ENCODE assay signal across 18 mouse cellular contexts in the genomic region with DNA sequence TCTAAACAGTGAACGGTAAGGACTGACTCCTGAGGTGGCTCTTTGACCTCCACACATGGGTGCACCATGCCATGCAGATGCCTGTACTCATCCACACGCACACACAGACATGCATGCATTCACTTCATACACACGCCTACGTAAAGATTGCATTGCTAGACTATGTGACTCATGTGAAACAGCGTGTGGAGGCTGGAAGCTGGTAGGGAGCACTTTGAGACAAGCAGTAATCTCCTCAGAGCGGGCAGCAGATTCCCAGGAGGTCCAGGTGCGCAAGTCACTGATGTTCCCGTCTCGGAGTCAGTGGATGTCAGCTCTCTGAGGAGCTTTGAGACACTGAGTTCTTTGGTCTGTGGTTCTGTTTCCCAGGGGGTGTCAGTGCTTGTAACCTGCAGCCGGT. TPM values are rescaled to one million over a fixed set of nuclear protein-coding genes. Genes with fewer than 3 reads are reported as not detected.
DNase-seq lines count a peak whose midpoint lies in the region; ATAC-seq lines count a peak whose summit lies in the region.
"Had no signal": no experiment of that assay in that cellular context is flagged by ENCODE, and none has a peak within 500 bp of the region (broad histone marks: within the 10 kb centered on the region; RNA-seq: fewer than 3 reads in every experiment).

No protein-coding gene starts in this region.

- ATAC-seq in frontal cortex, adult (ENCODE audit: low TSS enrichment) = peak; percentile 94
- ATAC-seq in granulocyte monocyte progenitor cell, adult 5-6 weeks (replicated peaks; ENCODE audit: poor library complexity, severe bottlenecking) = no peak
- ATAC-seq: activated CD4-positive, CD25-positive, alpha-beta regulatory T cell, adult 4 months; forebrain, embryonic 14.5 days; forebrain, postnatal 0 days had no signal

- intact Hi-C loops in left cerebral cortex, postnatal 4 days (cut with DNase I) = no loop called here

- no peak for DNase-seq in frontal cortex, postnatal 25 days (ENCODE audit: low spot score in 2 of 2)
- peak; percentile 36 for DNase-seq in left cerebral cortex, adult 11 months (ENCODE audit: low spot score)
- no peak for DNase-seq in left cerebral cortex, postnatal 4 days
- DNase-seq in right cerebral cortex, adult 2 months (ENCODE audit: low spot score in 2 of 2) = peak; percentile 46 to 62
- DNase-seq in right cerebral cortex, postnatal 25 days = no peak
- DNase-seq: adrenal gland, adult 8-10 months; adrenal gland, postnatal 25 days; cerebellum, adult 18-20 months; cerebellum, adult 9-10 months; cerebellum, postnatal 14 days; forebrain, postnatal 0 days; gastrocnemius, adult 2 months; gastrocnemius, postnatal 14 days; heart, adult 2 months had no signal

RNA-seq across cellular contexts. Expression of a gene that starts 14.6 kb away (rescaled TPM):
- total RNA-seq in left cerebral cortex, postnatal 4 days (2021) = 10 to 100 TPM; 40.8 to 45.0 TPM
- 43.3 and 44.9 TPM in 2 replicates for total RNA-seq in granulocyte monocyte progenitor cell, adult 5-6 weeks (2014; fragmentation: Nextera tagmentation)
- total RNA-seq in granulocyte monocyte progenitor cell, adult 5-6 weeks (2017) = 17.1 and 25.6 TPM in 2 replicates

RNA-seq across cellular contexts. Expression of a gene that starts 29.5 kb away (rescaled TPM):
- total RNA-seq in left cerebral cortex, postnatal 4 days (2021) = 10 to 100 TPM; 15.8 to 16.9 TPM
- 6.1 and 6.2 TPM in 2 replicates for total RNA-seq in granulocyte monocyte progenitor cell, adult 5-6 weeks (2014; fragmentation: Nextera tagmentation)
- total RNA-seq in granulocyte monocyte progenitor cell, adult 5-6 weeks (2017) = 4.1 and 6.3 TPM in 2 replicates
- total RNA-seq: gastrocnemius, adult 2 months had no signal

Comparison
In these comparisons a context has a peak if more than half of its experiments do, and no peak if none do; other contexts are left out.
1. DNase-seq: peak in left cerebral cortex, adult 11 months (single experiment) and right cerebral cortex, adult 2 months (2 of 2); none in frontal cortex, postnatal 25 days (0 of 2), left cerebral cortex, postnatal 4 days (single experiment) and right cerebral cortex, postnatal 25 days (single experiment).